Mouse (Mus musculus): Measurements from ENCODE around the gene Rac2. TPM values are rescaled to one million over a fixed set of nuclear protein-coding genes. Genes with fewer than 3 reads are reported as not detected.
A peak's percentile ranks its signal among the peaks of the same experiment; 100 is the strongest.

The Rac2 gene
- polyA plus RNA-seq, 1 experiment from 2014 or later = 6.4 TPM

DNA sequence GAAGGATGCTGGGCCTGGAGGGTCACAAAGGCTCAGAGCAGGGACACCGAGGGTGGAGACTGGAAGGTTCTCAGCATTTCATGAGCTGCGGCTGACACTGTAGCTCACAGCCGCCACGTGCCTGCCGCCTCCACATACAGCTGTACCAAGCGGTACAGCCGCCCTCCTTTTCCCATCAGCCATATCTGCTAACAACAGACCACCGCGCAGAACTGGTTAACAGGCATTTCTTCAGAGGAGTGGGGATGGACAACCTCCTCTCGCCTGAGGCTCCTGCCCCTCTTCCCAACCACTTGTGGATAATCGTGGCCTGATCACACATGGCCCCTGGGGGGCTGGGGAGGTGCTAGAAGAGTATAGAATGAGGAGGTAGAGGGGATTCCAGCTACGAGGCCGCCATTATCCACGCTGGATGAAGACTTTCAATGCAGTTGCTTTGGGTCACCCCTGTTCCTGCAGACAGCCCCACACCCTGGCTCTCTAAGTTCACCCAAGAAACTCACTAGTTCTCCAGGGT lies 19.9 kb upstream of the Rac2 start:
- no peak overlapping the region for H3K4me2 ChIP-seq (replicated peaks; ENCODE audit: low read depth, low read length)
- ATAC-seq (ENCODE audit: low FRiP score) = no peak
- H3K9me3 ChIP-seq (ENCODE audit: control insufficient read depth, low read length) = no peaks in the 10 kb centered on the region
- no peaks in the 10 kb centered on the region for H3K27me3 ChIP-seq (ENCODE audit: control insufficient read depth, insufficient read depth, low read length)
- no peak overlapping the region for H3K9ac ChIP-seq (ENCODE audit: low read depth, low read length)
- no peak overlapping the region for H3K27ac ChIP-seq (ENCODE audit: low read depth, low read length)
- no peak for DNase-seq (ENCODE audit: low spot score)
- H3K36me3 ChIP-seq (ENCODE audit: control insufficient read depth, insufficient read depth, low read length) = no peaks in the 10 kb centered on the region
- no peak overlapping the region for H3K4me3 ChIP-seq (ENCODE audit: low read depth, low read length)
- no peaks in the 10 kb centered on the region for H3K4me1 ChIP-seq (replicated peaks; ENCODE audit: control insufficient read depth, insufficient read depth, low read length)
- WGBS = 79% methylated on average over 14 of the region's 14 CpGs

GRCm38 (mm10) chr15:78591680-78592451 lies 19.3 kb upstream of the Rac2 start:
- WGBS = 64% methylated on average over 15 of the region's 15 CpGs
- no peak overlapping the region for H3K9ac ChIP-seq (ENCODE audit: low read depth, low read length)
- H3K9me3 ChIP-seq (ENCODE audit: control insufficient read depth, low read length) = no peaks in the 10 kb centered on the region
- H3K4me1 ChIP-seq (replicated peaks; ENCODE audit: control insufficient read depth, insufficient read depth, low read length) = no peaks in the 10 kb centered on the region
- ATAC-seq (ENCODE audit: low FRiP score) = no peak
- no peaks in the 10 kb centered on the region for H3K36me3 ChIP-seq (ENCODE audit: control insufficient read depth, insufficient read depth, low read length)
- H3K27ac ChIP-seq (ENCODE audit: low read depth, low read length) = no peak overlapping the region
- no peak overlapping the region for H3K4me3 ChIP-seq (ENCODE audit: low read depth, low read length)
- DNase-seq (ENCODE audit: low spot score) = no peak
- no peak overlapping the region for H3K4me2 ChIP-seq (replicated peaks; ENCODE audit: low read depth, low read length)
- no peaks in the 10 kb centered on the region for H3K27me3 ChIP-seq (ENCODE audit: control insufficient read depth, insufficient read depth, low read length)

- H3K27ac ChIP-seq (ENCODE audit: low read depth, low read length) = no peak overlapping the region
- DNase-seq (ENCODE audit: low spot score) (no peak), ATAC-seq (ENCODE audit: low FRiP score) (no peak)
- H3K27me3 ChIP-seq (ENCODE audit: control insufficient read depth, insufficient read depth, low read length) = no peaks in the 10 kb centered on the region
- no peak overlapping the region for H3K4me3 ChIP-seq (ENCODE audit: low read depth, low read length)
- WGBS = 86% methylated on average over 6 of the region's 6 CpGs
- H3K9me3 ChIP-seq (ENCODE audit: control insufficient read depth, low read length) = no peaks in the 10 kb centered on the region
- H3K9ac ChIP-seq (ENCODE audit: low read depth, low read length) = no peak overlapping the region
- no peaks in the 10 kb centered on the region for H3K4me1 ChIP-seq (replicated peaks; ENCODE audit: control insufficient read depth, insufficient read depth, low read length)
- H3K4me2 ChIP-seq (replicated peaks; ENCODE audit: low read depth, low read length) = no peak overlapping the region
- no peaks in the 10 kb centered on the region for H3K36me3 ChIP-seq (ENCODE audit: control insufficient read depth, insufficient read depth, low read length)
Measured at GRCm38 (mm10) chr15:78590785-78591184, 18.2 kb upstream of the Rac2 start.

GRCm38 (mm10) chr15:78589936-78590335 lies 17.4 kb upstream of the Rac2 start:
- no peaks in the 10 kb centered on the region for H3K27me3 ChIP-seq (ENCODE audit: control insufficient read depth, insufficient read depth, low read length)
- H3K4me1 ChIP-seq (replicated peaks; ENCODE audit: control insufficient read depth, insufficient read depth, low read length) = no peaks in the 10 kb centered on the region
- no peaks in the 10 kb centered on the region for H3K36me3 ChIP-seq (ENCODE audit: control insufficient read depth, insufficient read depth, low read length)
- ATAC-seq (ENCODE audit: low FRiP score) (no peak), DNase-seq (ENCODE audit: low spot score) (no peak)
- H3K27ac ChIP-seq (ENCODE audit: low read depth, low read length) = no peak overlapping the region
- H3K9me3 ChIP-seq (ENCODE audit: control insufficient read depth, low read length) = no peaks in the 10 kb centered on the region
- no peak overlapping the region for H3K4me3 ChIP-seq (ENCODE audit: low read depth, low read length)
- WGBS = 75% methylated on average over 6 of the region's 6 CpGs
- no peak overlapping the region for H3K4me2 ChIP-seq (replicated peaks; ENCODE audit: low read depth, low read length)
- H3K9ac ChIP-seq (ENCODE audit: low read depth, low read length) = no peak overlapping the region

DNA sequence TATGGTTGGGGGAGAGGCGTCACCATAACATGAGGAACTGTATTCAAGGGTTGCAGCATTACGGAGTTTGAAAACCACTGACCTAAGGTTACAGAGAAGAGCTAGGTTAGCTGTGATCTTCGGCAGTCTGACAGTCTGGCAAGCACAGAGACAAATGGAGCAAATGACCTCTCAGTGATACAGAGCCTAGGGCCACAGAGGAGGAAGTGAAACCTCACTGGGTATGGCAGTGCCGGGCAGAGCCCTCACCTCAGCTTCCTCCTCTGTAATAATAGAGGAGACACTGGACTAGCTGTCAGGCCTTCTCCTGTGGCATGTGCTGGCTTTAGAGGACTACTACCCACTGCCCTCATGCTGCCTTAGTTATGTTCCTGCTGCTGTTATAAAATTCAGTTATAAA lies 16.3 kb upstream of the Rac2 start:
- no peak overlapping the region for H3K9ac ChIP-seq (ENCODE audit: low read depth, low read length)
- ATAC-seq (ENCODE audit: low FRiP score) (no peak), DNase-seq (ENCODE audit: low spot score) (no peak)
- no peak overlapping the region for H3K27ac ChIP-seq (ENCODE audit: low read depth, low read length)
- no peaks in the 10 kb centered on the region for H3K4me1 ChIP-seq (replicated peaks; ENCODE audit: control insufficient read depth, insufficient read depth, low read length)
- 90% methylated on average over 4 of the region's 4 CpGs for WGBS
- H3K27me3 ChIP-seq (ENCODE audit: control insufficient read depth, insufficient read depth, low read length) = no peaks in the 10 kb centered on the region
- H3K4me3 ChIP-seq (ENCODE audit: low read depth, low read length) = no peak overlapping the region
- H3K9me3 ChIP-seq (ENCODE audit: control insufficient read depth, low read length) = no peaks in the 10 kb centered on the region
- no peak overlapping the region for H3K4me2 ChIP-seq (replicated peaks; ENCODE audit: low read depth, low read length)
- H3K36me3 ChIP-seq (ENCODE audit: control insufficient read depth, insufficient read depth, low read length) = no peaks in the 10 kb centered on the region

GRCm38 (mm10) chr15:78588049-78588448 lies 15.5 kb upstream of the Rac2 start:
- 84% methylated on average over 4 of the region's 4 CpGs for WGBS
- no peak overlapping the region for H3K27ac ChIP-seq (ENCODE audit: low read depth, low read length)
- no peaks in the 10 kb centered on the region for H3K9me3 ChIP-seq (ENCODE audit: control insufficient read depth, low read length)
- no peak overlapping the region for H3K4me3 ChIP-seq (ENCODE audit: low read depth, low read length)
- no peaks in the 10 kb centered on the region for H3K36me3 ChIP-seq (ENCODE audit: control insufficient read depth, insufficient read depth, low read length)
- no peaks in the 10 kb centered on the region for H3K27me3 ChIP-seq (ENCODE audit: control insufficient read depth, insufficient read depth, low read length)
- ATAC-seq (ENCODE audit: low FRiP score) (no peak), DNase-seq (ENCODE audit: low spot score) (no peak)
- no peaks in the 10 kb centered on the region for H3K4me1 ChIP-seq (replicated peaks; ENCODE audit: control insufficient read depth, insufficient read depth, low read length)
- H3K9ac ChIP-seq (ENCODE audit: low read depth, low read length) = no peak overlapping the region
- no peak overlapping the region for H3K4me2 ChIP-seq (replicated peaks; ENCODE audit: low read depth, low read length)

DNA sequence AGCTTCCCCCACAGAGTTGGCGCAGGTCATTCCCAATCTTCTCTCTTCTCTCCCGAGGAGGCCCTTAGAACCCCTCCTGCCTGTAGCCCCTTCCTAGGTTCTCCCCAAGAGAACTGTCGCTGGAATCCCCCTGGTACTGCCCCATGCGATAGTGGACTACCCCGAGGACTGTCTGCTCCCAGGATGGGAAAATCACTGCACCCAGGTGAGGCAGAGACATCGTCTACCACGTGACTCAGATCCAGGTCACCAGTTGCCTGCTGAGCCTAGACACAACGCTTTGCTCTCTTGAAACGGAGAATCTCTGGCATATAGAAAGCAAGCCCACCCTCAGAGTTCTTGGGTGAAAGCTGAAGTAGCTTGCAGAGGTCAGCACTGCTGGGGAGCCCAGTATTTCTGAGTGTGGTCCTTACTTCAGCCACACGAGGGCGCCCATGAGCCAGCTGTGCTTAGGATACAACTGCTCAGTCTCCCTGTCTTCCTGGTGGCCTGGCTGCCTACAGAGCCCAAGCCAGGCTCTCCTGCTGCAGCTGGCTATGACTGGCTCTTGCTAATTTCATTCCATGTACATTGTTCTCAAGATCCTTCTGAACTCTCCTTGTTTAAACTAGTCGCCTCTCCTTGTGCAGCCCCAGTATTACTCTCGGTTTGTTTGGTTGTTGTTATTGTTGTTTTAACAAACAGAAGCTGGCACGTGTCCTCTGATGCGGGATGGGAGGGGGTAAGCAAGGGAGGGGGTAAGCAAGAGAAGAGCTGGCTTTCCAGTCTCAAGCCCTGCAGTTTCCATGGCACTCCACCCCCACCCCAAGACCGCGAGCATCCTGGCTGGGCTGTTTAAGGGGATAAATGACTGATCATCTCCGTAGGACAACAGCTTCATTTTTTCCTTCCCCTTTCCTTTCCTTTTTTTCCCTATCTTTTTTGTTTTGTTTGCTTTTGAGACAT lies 14.7 kb upstream of the Rac2 start:
- H3K9ac ChIP-seq (ENCODE audit: low read depth, low read length) = no peak overlapping the region
- WGBS = 55% methylated on average over 18 of the region's 18 CpGs
- H3K4me1 ChIP-seq (replicated peaks; ENCODE audit: control insufficient read depth, insufficient read depth, low read length) = no peaks in the 10 kb centered on the region

GRCm38 (mm10) chr15:78585404-78585803 lies 12.8 kb upstream of the Rac2 start:
- no peak overlapping the region for H3K9ac ChIP-seq (ENCODE audit: low read depth, low read length)
- 0 out of 2 replicates have a peak, but pooled peaks cover 2% of the 10 kb centered on the region for H3K4me1 ChIP-seq (replicated peaks; ENCODE audit: control insufficient read depth, insufficient read depth, low read length)

More for the DNA sequence above, 14.7 kb upstream of the Rac2 start:
- DNase-seq (ENCODE audit: low spot score) (peak; percentile 93), ATAC-seq (ENCODE audit: low FRiP score) (peak; percentile 74; the same call in 1 of the 2 replicates)
- Histone ChIP-seq H3K4me3 (ENCODE audit: low read depth, low read length) (no peak overlapping the region), H3K4me2 (replicated peaks; ENCODE audit: low read depth, low read length) (no peak overlapping the region), H3K27me3 (ENCODE audit: control insufficient read depth, insufficient read depth, low read length) (no peaks in the 10 kb centered on the region), H3K27ac (ENCODE audit: low read depth, low read length) (no peak overlapping the region), H3K36me3 (ENCODE audit: control insufficient read depth, insufficient read depth, low read length) (no peaks in the 10 kb centered on the region), H3K9me3 (ENCODE audit: control insufficient read depth, low read length) (no peaks in the 10 kb centered on the region)

More at GRCm38 (mm10) chr15:78585404-78585803, 12.8 kb upstream of the Rac2 start:
- DNase-seq (ENCODE audit: low spot score) (no peak), ATAC-seq (ENCODE audit: low FRiP score) (no peak)
- Histone ChIP-seq H3K4me3 (ENCODE audit: low read depth, low read length) (no peak overlapping the region), H3K4me2 (replicated peaks; ENCODE audit: low read depth, low read length) (no peak overlapping the region), H3K36me3 (ENCODE audit: control insufficient read depth, insufficient read depth, low read length) (no peaks in the 10 kb centered on the region), H3K9me3 (ENCODE audit: control insufficient read depth, low read length) (no peaks in the 10 kb centered on the region), H3K27ac (ENCODE audit: low read depth, low read length) (no peak overlapping the region), H3K27me3 (ENCODE audit: control insufficient read depth, insufficient read depth, low read length) (no peaks in the 10 kb centered on the region)
- 92% methylated on average over 7 of the region's 7 CpGs for WGBS
